7 mouse cellular contexts compared by ENCODE assay signal in the genomic region with DNA sequence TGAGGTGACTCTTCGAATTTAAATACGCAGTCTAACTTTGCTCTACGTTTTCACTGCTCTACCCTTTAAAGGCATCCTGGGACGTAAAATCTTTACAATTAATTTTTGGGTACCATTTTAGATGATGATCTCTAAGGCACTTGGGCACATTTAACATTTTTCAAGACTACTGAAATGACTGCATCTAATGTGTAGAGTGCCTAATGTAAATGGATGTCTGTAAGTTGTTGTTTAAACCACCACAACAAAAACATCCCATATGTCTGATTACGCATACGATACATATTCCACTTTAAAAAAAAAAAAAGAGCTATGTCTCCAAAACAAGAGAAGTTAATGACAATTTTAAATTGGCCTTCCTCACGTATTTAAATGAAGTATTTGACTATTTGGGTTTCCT.
DNase-seq lines count a peak whose midpoint lies in the region; ATAC-seq lines count a peak whose summit lies in the region.

No protein-coding gene starts in this region.

- no peaks in the 10 kb centered on the region for H3K9me3 ChIP-seq in liver, embryonic 11.5 days (ENCODE audit: control insufficient read depth, low read length)
- H3K9me3 ChIP-seq in forebrain, embryonic 13.5 days (replicated peaks): no peaks in the 10 kb centered on the region
- H3K9me3 ChIP-seq in limb, embryonic 12.5 days: no peaks in the 10 kb centered on the region
- H3K9me3 ChIP-seq in stomach, embryonic 14.5 days (ENCODE audit: control insufficient read depth, low read depth, low read length): no peaks in the 10 kb centered on the region

- H3K4me2 ChIP-seq in liver, embryonic 11.5 days: peak overlapping the region; percentile 78
- peak overlapping the region; percentile 72 for H3K4me2 ChIP-seq in forebrain, embryonic 13.5 days
- H3K4me2 ChIP-seq in limb, embryonic 12.5 days: peak overlapping the region; percentile 59
- peak overlapping the region; percentile 71 for H3K4me2 ChIP-seq in stomach, embryonic 14.5 days (replicated peaks; ENCODE audit: low read depth, low read length)

- no peak for DNase-seq in liver, embryonic 11.5 days (ENCODE audit: low spot score)
- DNase-seq in liver: no peak
- no peak for DNase-seq in urinary bladder, postnatal 25 days (ENCODE audit: low spot score)
- DNase-seq in right cerebral cortex, postnatal 14 days: no peak

- no peaks in the 10 kb centered on the region for H3K36me3 ChIP-seq in liver, embryonic 11.5 days (ENCODE audit: control insufficient read depth, insufficient read depth, low read length)
- 0 out of 2 replicates have a peak, but pooled peaks cover 4% of the 10 kb centered on the region for H3K36me3 ChIP-seq in forebrain, embryonic 13.5 days (ENCODE audit: poor library complexity, severe bottlenecking)
- no peaks in the 10 kb centered on the region for H3K36me3 ChIP-seq in limb, embryonic 12.5 days
- no peaks in the 10 kb centered on the region for H3K36me3 ChIP-seq in stomach, embryonic 14.5 days (ENCODE audit: control insufficient read depth, insufficient read depth, low read length)

- WGBS in liver, embryonic 11.5 days: 72% methylated on average over 7 of the region's 7 CpGs
- WGBS in forebrain, embryonic 13.5 days: 36% methylated on average over 7 of the region's 7 CpGs
- 62% methylated on average over 7 of the region's 7 CpGs for whole genome bisulfite sequencing in limb, embryonic 12.5 days
- WGBS in stomach, embryonic 14.5 days: 69% methylated on average over 7 of the region's 7 CpGs

- H3K4me1 ChIP-seq in liver, embryonic 11.5 days (replicated peaks; ENCODE audit: control insufficient read depth, insufficient read depth, low read length): peaks cover 6% of the 10 kb centered on the region
- H3K4me1 ChIP-seq in forebrain, embryonic 13.5 days: peaks cover 25% of the 10 kb centered on the region
- H3K4me1 ChIP-seq in limb, embryonic 12.5 days (replicated peaks): peaks cover 12% of the 10 kb centered on the region
- H3K4me1 ChIP-seq in stomach, embryonic 14.5 days (ENCODE audit: control insufficient read depth, insufficient read depth, low read length): no peaks in the 10 kb centered on the region

- ATAC-seq in liver, embryonic 11.5 days (replicated peaks; ENCODE audit: low FRiP score): no peak
- peak; percentile 19 for ATAC-seq in forebrain, embryonic 13.5 days
- no peak for ATAC-seq in limb, embryonic 12.5 days (ENCODE audit: insufficient number of reproducible peaks, insufficient read depth, low FRiP score, low TSS enrichment, low read depth)
- ATAC-seq in stomach, embryonic 14.5 days (ENCODE audit: insufficient number of reproducible peaks, insufficient read depth, low FRiP score, low read depth): no peak

- peak overlapping the region; percentile 69 for H3K9ac ChIP-seq in liver, embryonic 11.5 days (ENCODE audit: low read depth, low read length)
- peak overlapping the region; percentile 69 for H3K9ac ChIP-seq in forebrain, embryonic 13.5 days
- peak overlapping the region; percentile 47 for H3K9ac ChIP-seq in limb, embryonic 12.5 days (replicated peaks)
- H3K9ac ChIP-seq in stomach, embryonic 14.5 days (replicated peaks; ENCODE audit: low read depth, low read length): no peak overlapping the region; the same call in 1 of the 2 replicates

- H3K27me3 ChIP-seq in liver, embryonic 11.5 days (replicated peaks; ENCODE audit: control insufficient read depth, insufficient read depth, low read length): no peaks in the 10 kb centered on the region
- no peaks in the 10 kb centered on the region for H3K27me3 ChIP-seq in forebrain, embryonic 13.5 days
- H3K27me3 ChIP-seq in limb, embryonic 12.5 days: no peaks in the 10 kb centered on the region
- H3K27me3 ChIP-seq in stomach, embryonic 14.5 days (ENCODE audit: control insufficient read depth, insufficient read depth, low read length): no peaks in the 10 kb centered on the region

- H3K27ac ChIP-seq in liver, embryonic 11.5 days (ENCODE audit: low read depth, low read length): no peak overlapping the region
- H3K27ac ChIP-seq in forebrain, embryonic 13.5 days: peak overlapping the region; percentile 81
- H3K27ac ChIP-seq in limb, embryonic 12.5 days: peak overlapping the region; percentile 14
- no peak overlapping the region for H3K27ac ChIP-seq in stomach, embryonic 14.5 days (ENCODE audit: low read length)

- peak overlapping the region; percentile 57 for H3K4me3 ChIP-seq in liver, embryonic 11.5 days (ENCODE audit: low read depth, low read length)
- peak overlapping the region; percentile 49 for H3K4me3 ChIP-seq in forebrain, embryonic 13.5 days
- peak overlapping the region; percentile 41 for H3K4me3 ChIP-seq in limb, embryonic 12.5 days (replicated peaks)
- H3K4me3 ChIP-seq in stomach, embryonic 14.5 days (ENCODE audit: low read depth, low read length): peak overlapping the region; percentile 37

Comparison
In these comparisons a context has a peak if more than half of its experiments do, and no peak if none do; other contexts are left out.
1. H3K27ac ChIP-seq: peak in forebrain, embryonic 13.5 days (single experiment) and limb, embryonic 12.5 days (single experiment); none in liver, embryonic 11.5 days (single experiment) and stomach, embryonic 14.5 days (single experiment).
2. Peak in every context shown above with its lines, with median percentiles within 50 percentile points of each other: H3K4me2 ChIP-seq and H3K4me3 ChIP-seq.